Mouse (Mus musculus) B cell, adult 67 days (primary cell): ENCODE data around the gene Arr3. TPM values are rescaled to one million over a fixed set of nuclear protein-coding genes. Genes with fewer than 3 reads are reported as not detected.

Experiments
- total RNA-seq, 2 experiments: library from RNA; stranded (reverse); gene quantifications; 4 replicates each; pipeline ENCODE4 v1.2.4; 2023

The Arr3 gene
- not detected for total RNA-seq

DNA sequence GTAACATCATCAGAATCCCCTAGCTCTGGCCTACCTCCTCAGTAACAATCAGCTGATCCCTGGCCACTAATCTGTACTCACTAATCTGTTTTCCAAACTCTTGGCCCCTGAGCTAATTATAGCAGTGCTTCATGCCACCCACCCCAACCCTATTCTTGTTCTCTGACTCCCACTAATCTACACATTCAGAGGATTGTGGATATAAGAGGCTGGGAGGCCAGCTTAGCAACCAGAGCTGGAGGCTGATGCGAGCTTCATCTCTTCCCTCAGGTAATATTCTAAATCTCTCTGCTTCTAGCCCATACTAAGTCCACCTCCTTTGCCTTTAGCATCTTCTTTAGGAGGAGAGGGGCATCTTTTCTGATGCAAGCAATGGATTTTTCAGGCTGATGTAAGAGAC, at the start of gene Arr3:
Gene Arr3, plus strand, starts transcription at position 184 of the 400 bp plus-strand sequence.

DNA sequence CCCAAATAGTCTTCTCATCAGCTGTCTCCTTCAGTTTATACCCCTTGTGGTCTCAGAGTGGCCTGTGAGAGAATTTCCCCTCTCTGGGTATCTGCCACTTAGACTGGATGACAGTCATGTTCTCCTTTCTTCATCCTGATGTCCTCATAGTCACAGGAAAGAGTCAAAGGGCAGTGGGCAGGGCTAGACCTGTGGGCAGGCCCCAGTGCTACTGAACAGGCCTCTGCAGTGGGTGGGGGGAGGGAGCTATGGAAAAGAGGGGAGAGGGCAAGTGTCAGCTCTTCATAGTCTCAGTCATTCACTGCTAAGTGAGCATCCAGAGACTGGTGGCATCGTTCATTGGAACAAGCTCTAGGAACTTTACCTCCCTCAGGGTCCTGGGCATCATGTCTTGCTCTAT, 33.3 kb upstream of the Arr3 start, which contains the start of gene Awat1:
Gene Awat1, plus strand, starts transcription at position 301 of the 400 bp plus-strand sequence.

DNA sequence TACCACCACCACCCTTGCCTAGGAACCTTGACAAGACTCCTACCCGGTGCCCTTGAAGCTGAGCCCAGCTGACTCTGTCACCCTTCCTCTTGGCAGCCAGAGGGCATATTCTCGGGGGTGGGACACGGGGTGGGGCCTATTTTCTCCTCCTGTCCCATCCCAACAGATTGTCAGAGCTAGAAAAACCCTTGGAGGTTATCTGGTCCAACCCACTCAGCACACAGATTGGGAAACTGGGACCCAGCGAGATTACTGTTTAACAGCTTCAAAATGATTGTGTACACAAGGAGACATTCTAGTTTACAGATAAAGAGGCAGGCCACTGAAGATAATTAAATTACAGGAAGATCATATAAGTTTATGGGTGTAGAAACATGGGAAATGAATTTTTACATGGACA, 10.5 kb upstream of the Arr3 start, which contains the start of gene P2ry4:
Gene P2ry4, minus strand, starts transcription at position 79 of the 400 bp plus-strand sequence.

DNA sequence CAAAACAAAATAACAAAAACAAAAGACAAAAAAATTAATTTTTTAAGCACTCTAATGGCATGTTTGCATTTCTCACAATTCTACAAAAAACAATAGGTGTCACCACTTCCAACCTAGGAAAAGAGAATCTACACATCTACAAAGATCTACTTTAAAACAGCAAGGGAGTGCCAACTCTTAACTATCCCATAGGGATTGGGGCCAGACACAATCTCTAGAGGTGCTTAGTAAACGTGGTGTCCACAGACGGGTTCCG, 20.2 kb downstream of the Arr3 start, which contains the start of gene Kif4:
Gene Kif4, plus strand, starts transcription at position 192 of the 256 bp plus-strand sequence.

GRCm38 (mm10) chrX:100625802-100626793, 20.8 kb downstream of the Arr3 start, which contains the start of gene Pdzd11:
TSS of gene Pdzd11 (minus strand) at chrX:100626568.

Other genes with a start within 250 kb of the Arr3 start
- gene Otud6a, start 176.5 kb upstream of the Arr3 start, total RNA-seq, result not detected
- under 1 TPM; 0.44 to 0.73 TPM for gene Awat2, start 162.8 kb upstream of the Arr3 start, total RNA-seq
- 10 to 100 TPM; 56.0 to 56.8 TPM for gene Igbp1, start 111.2 kb upstream of the Arr3 start, total RNA-seq
- gene Dgat2l6, start 80.7 kb upstream of the Arr3 start, total RNA-seq, result not detected
- gene Awat1, start 33.2 kb upstream of the Arr3 start, total RNA-seq, result not detected
- not detected for gene P2ry4, start 10.6 kb upstream of the Arr3 start, total RNA-seq
- gene Kif4, start 20.2 kb downstream of the Arr3 start, total RNA-seq, result 1 to 10 TPM; 1.2 to 1.3 TPM
- gene Pdzd11, start 21.1 kb downstream of the Arr3 start, total RNA-seq, result 10 to 100 TPM; 18.9 to 19.6 TPM
- under 1 TPM in 1 of 2 experiments, not detected in 1; 0.38 TPM for gene Gdpd2, start 124.4 kb downstream of the Arr3 start, total RNA-seq
- gene Dlg3, start 162.2 kb downstream of the Arr3 start, total RNA-seq, result 1 to 10 TPM; 5.3 to 5.5 TPM